Mouse (Mus musculus) hindbrain, embryonic 10.5 days (tissue): ENCODE measurements at regions not wholly inside any gene's neighbourhood (a gene's known extent, or its start where the extent isn't known, plus 50 kb on each side); places are given as distances from the start of the nearest gene placed in this dataset.
A peak's percentile ranks its signal among the peaks of the same experiment; 100 is the strongest.

Experiments
- DNase-seq: peaks from one replicate; pipeline ENCODE4 v3.0.0-alpha.2; 2017; ENCODE audit warnings: low spot score
- H3K27ac ChIP-seq: fragments of 300-500 bp; sonication (generic); 2 replicates; pipeline ENCODE4 v1.5.1; 2016; ENCODE audit warnings: mild to moderate bottlenecking, moderate library complexity
- H3K27me3 ChIP-seq: fragments of 300-500 bp; sonication (generic); 2 replicates; pipeline ENCODE4 v1.6.1; 2016; ENCODE audit warnings: mild to moderate bottlenecking; ENCODE audit not compliant: poor library complexity, insufficient read depth, severe bottlenecking
- H3K36me3 ChIP-seq: fragments of 300-500 bp; sonication (generic); 2 replicates; pipeline ENCODE4 v1.6.1; 2016; ENCODE audit warnings: mild to moderate bottlenecking, moderate library complexity
- H3K4me1 ChIP-seq: fragments of 300-500 bp; sonication (generic); replicated peaks from 2 replicates; pipeline ENCODE4 v1.6.1; 2016; ENCODE audit warnings: mild to moderate bottlenecking
- H3K4me3 ChIP-seq: fragments of 300-500 bp; sonication (generic); 2 replicates; pipeline ENCODE4 v1.5.1; 2016; ENCODE audit warnings: mild to moderate bottlenecking, moderate library complexity
- H3K9me3 ChIP-seq: fragments of 300-500 bp; sonication (generic); 2 replicates; pipeline ENCODE4 v1.6.1; 2016; ENCODE audit warnings: mild to moderate bottlenecking, moderate library complexity
- WGBS: fragments of 180-500 bp; shearing (Covaris S2); methylation state at CpG from one replicate; pipeline ENCODE4 v1.1.7; 2016; 5-methylcytosine and 5-hydroxymethylcytosine counted together

DNA sequence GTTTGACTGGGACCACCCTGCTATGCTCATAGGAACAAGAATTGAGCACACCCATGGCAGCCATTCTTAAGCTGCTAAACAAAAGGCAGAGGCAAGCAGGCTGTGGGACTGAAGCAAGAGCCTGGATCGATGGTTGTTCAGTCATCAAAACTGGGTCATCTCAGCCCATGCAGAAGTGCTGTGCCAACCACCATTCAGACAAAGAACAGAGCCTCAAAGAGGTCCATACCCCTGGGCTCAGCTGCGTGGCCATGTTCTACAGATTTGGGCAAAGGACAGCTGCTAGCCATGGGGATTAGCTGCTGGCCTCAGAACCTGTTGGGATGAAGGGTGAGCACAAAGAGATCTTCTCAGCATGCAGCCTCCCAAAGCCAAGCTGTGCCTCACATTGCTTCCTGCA is 116.8 kb upstream of the Nsun2 start:
- Histone ChIP-seq H3K4me1 (no peaks in the 10 kb centered on the region), H3K27ac (no peak overlapping the region), H3K9me3 (no peaks in the 10 kb centered on the region), H3K4me3 (no peak overlapping the region), H3K27me3 (no peaks in the 10 kb centered on the region), H3K36me3 (no peaks in the 10 kb centered on the region)
- DNase-seq = no peak
- 63% methylated on average over 2 of the region's 2 CpGs for WGBS

DNA sequence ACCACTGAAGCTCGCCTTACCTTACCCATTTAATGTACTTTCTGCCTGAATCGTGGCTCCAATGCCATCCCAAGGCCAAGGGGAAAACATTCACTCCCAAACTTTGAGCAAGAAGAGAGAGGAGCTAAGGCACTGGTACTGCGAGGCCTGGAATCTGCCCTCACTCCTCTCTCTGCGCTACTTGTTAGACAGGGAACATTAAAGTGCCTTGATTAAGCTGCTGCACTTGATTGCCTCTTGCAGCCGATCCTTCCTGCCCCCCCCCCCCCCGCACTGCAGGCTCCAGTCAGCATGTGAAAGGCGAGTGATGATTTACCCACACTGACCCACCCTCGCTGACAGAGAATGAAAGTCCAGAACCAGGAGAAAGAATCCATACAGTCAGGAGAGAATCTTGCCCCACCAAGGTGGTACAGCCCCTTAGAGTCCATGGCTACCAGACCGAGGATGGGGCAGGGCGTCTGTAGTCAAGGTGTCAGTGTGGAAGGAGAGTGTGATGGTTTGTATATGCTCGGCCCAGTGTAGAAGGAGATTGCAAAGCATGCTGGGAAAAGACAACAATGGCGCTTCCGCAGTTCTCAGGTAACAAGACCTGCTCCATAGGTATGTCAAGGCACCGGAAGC is 115.6 kb upstream of the Nsun2 start:
- DNase-seq = no peak
- Histone ChIP-seq H3K27ac (no peak overlapping the region), H3K27me3 (no peaks in the 10 kb centered on the region), H3K4me1 (no peaks in the 10 kb centered on the region), H3K9me3 (no peaks in the 10 kb centered on the region), H3K36me3 (no peaks in the 10 kb centered on the region), H3K4me3 (no peak overlapping the region)
- WGBS = 83% methylated on average over 14 of the region's 14 CpGs

GRCm38 (mm10) chr13:69420166-69420565 is 113.4 kb upstream of the Nsun2 start:
- WGBS = 91% methylated on average over 8 of the region's 8 CpGs
- H3K9me3 ChIP-seq = no peaks in the 10 kb centered on the region

GRCm38 (mm10) chr13:69421966-69422365 is 111.6 kb upstream of the Nsun2 start:
- no peak overlapping the region for H3K4me3 ChIP-seq
- no peaks in the 10 kb centered on the region for H3K27me3 ChIP-seq
- no peak for DNase-seq
- no peaks in the 10 kb centered on the region for H3K9me3 ChIP-seq
- no peaks in the 10 kb centered on the region for H3K36me3 ChIP-seq
- H3K27ac ChIP-seq = no peak overlapping the region
- H3K4me1 ChIP-seq = 0 out of 2 replicates have a peak, but pooled peaks cover 4% of the 10 kb centered on the region

More at GRCm38 (mm10) chr13:69420166-69420565, 113.4 kb upstream of the Nsun2 start:
- H3K4me1 ChIP-seq = no peaks in the 10 kb centered on the region
- DNase-seq = no peak
- H3K4me3 ChIP-seq = no peak overlapping the region
- no peaks in the 10 kb centered on the region for H3K27me3 ChIP-seq
- no peak overlapping the region for H3K27ac ChIP-seq
- H3K36me3 ChIP-seq = no peaks in the 10 kb centered on the region

DNA sequence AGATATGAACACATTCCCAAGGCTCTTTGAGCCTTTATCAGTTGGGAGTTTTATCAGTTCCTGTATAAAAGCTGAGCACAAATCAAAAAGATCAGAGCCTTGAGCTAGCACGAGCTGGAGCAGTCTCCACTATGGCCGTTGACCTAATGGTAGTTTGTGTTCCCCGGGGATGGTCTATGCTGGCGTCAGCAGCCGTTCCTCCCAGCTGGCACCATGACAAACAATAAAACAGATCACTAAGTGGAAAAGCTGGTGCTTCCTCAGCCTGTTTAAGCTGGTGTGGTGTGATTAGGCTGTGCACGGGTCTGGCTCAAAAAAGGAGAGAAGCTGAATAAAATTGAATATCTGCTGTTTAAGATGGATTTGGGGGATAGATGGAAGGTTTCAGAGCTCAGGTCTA is 107.4 kb upstream of the Nsun2 start:
- 71% methylated on average over 6 of the region's 6 CpGs for WGBS

GRCm38 (mm10) chr13:69429596-69429995 is 104.0 kb upstream of the Nsun2 start:
- H3K27ac ChIP-seq = peak overlapping the region; percentile 35; the same call in 1 of the 2 replicates
- H3K4me1 ChIP-seq = peaks cover 19% of the 10 kb centered on the region
- DNase-seq = peak; percentile 13
- WGBS = 34% methylated on average over 5 of the region's 5 CpGs
- no peaks in the 10 kb centered on the region for H3K36me3 ChIP-seq
- H3K4me3 ChIP-seq = no peak overlapping the region
- no peaks in the 10 kb centered on the region for H3K9me3 ChIP-seq
- H3K27me3 ChIP-seq = no peaks in the 10 kb centered on the region

More for the DNA sequence above, 107.4 kb upstream of the Nsun2 start:
- H3K27ac ChIP-seq = 0 out of 2 replicates have a peak overlapping the region, but pooled peaks have one; percentile 50
- no peaks in the 10 kb centered on the region for H3K9me3 ChIP-seq
- no peaks in the 10 kb centered on the region for H3K27me3 ChIP-seq
- peak; percentile 20 for DNase-seq
- no peak overlapping the region for H3K4me3 ChIP-seq
- no peaks in the 10 kb centered on the region for H3K36me3 ChIP-seq
- peaks cover 17% of the 10 kb centered on the region for H3K4me1 ChIP-seq

DNA sequence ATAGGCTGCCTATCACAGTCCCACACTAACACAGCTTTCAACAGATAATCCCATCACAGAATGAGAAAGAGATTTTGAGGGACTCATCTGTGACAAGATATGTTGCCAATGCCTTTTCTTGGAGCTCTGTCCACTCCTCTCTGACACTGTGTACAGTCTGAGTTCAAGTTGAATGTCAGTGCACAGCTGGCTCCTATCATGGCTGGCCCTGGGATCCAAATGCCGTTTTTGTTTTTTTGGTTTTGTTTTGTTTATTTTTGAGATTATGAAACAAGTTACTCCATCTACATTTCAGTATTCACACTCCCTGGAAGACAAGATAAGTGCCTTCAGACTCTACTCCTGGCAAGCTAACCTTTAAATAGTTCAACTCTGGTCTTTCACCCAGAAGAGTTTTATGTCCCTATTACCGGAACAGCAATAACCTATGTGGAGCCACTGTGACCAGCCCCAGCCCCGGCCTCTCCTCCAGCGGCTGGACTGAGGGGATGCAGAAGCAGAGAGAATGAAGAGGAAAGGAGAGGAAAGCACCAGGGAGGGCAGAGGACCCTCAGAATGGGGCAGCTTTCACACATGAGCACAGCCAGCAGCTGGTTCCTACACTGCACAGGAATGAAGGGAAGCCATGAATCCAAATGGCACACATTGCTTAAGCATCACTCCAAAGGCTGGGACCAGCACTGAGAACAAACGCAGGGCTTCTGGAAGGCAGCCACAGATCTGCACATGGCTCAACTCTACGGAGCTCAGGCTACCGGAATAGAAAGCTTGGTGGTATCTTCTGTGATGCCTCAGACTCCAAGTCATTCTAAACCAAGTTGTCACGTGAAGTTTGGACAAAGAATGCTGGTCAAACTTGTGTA is 99.9 kb upstream of the Nsun2 start:
- Histone ChIP-seq H3K4me1 (peaks cover 19% of the 10 kb centered on the region), H3K27ac (no peak overlapping the region), H3K9me3 (no peaks in the 10 kb centered on the region; the same call in 1 of the 2 replicates), H3K36me3 (no peaks in the 10 kb centered on the region), H3K4me3 (no peak overlapping the region), H3K27me3 (no peaks in the 10 kb centered on the region)
- no peak for DNase-seq
- 85% methylated on average over 8 of the region's 8 CpGs for WGBS

DNA sequence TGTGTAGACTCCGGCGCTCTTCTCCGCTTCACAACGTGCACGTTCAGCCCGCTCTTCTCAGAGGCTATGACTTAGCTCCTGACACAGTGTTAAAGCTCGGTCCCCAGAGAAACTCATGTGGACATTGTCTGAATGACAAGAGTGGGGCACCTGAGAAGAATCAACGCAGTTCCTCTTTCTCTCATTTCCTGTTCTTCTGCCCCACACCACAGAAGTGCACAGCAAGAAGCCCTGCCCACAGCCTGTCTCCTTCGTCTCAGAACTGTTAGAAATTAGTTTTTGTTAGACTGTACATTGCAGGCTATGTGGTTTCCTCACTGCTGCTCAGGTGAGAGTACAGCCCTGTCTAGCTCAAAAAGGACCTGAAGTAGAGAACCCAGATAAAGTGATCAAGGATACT is 94.1 kb upstream of the Nsun2 start:
- Histone ChIP-seq H3K27ac (no peak overlapping the region), H3K9me3 (no peaks in the 10 kb centered on the region; the same call in 1 of the 2 replicates), H3K4me1 (peaks cover 9% of the 10 kb centered on the region), H3K4me3 (no peak overlapping the region), H3K27me3 (no peaks in the 10 kb centered on the region), H3K36me3 (no peaks in the 10 kb centered on the region)
- WGBS = 91% methylated on average over 9 of the region's 9 CpGs
- DNase-seq = no peak

DNA sequence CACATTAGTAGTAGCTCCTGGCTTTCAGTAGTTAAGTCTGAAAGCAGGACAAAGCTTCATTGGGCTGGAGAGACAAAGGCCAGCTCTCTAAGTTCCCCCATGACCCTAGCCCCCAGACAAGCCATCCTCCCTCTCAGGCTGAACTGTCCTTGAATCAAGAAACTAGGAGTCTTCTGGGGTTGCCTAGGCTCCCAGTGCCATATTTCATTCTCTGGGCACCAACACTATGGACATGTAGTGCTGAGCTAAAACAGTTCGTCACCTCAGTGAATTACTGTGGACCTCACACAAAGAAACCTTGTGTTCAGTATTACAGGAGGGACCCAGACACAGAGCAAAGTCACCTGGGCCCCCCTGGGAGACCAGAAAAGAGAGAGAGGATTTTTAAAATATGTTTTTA is 91.7 kb upstream of the Nsun2 start:
- no peaks in the 10 kb centered on the region; the same call in 1 of the 2 replicates for H3K9me3 ChIP-seq
- H3K4me3 ChIP-seq = no peak overlapping the region
- no peaks in the 10 kb centered on the region for H3K36me3 ChIP-seq
- WGBS = 58% methylated on average over 1 of the region's 1 CpGs
- no peaks in the 10 kb centered on the region for H3K27me3 ChIP-seq
- no peak for DNase-seq
- peaks cover 4% of the 10 kb centered on the region; the same call in 1 of the 2 replicates for H3K4me1 ChIP-seq
- no peak overlapping the region for H3K27ac ChIP-seq

GRCm38 (mm10) chr13:69445611-69446010 is 87.9 kb upstream of the Nsun2 start:
- Histone ChIP-seq H3K9me3 (no peaks in the 10 kb centered on the region), H3K4me1 (peaks cover 4% of the 10 kb centered on the region; the same call in 1 of the 2 replicates), H3K27me3 (no peaks in the 10 kb centered on the region), H3K27ac (no peak overlapping the region), H3K4me3 (no peak overlapping the region), H3K36me3 (no peaks in the 10 kb centered on the region)
- WGBS = 85% methylated on average over 4 of the region's 4 CpGs
- no peak for DNase-seq
